Mouse (Mus musculus): ENCODE data around the gene Rtca. TPM values are rescaled to one million over a fixed set of nuclear protein-coding genes. Genes with fewer than 3 reads are reported as not detected.

The Rtca gene
- total RNA-seq, 1 experiment = 50.4 TPM

DNA sequence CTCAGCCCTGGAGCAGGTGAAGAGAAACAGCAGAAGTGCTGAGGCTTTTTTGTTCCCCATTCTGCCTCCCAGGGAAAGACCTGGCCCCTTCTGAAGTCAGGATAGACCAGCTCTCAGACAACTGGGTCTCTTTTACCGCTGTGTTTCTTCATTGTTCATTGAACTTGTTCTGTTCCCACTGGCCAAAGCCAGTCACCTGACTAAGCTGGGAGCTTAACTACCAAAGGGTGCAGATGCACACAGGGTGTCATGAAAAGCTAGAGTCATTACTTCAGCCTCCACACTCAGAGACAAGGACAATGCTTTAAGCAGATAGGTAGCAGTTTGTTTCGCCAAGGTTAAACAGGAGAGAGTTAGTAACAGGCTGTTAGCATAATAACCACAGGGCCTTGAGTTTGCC is 34.1 kb upstream of the Rtca start:
- DNase-seq (ENCODE audit: low read depth, low spot score) = no peak
- in situ Hi-C loops (cut with MboI; ENCODE audit: low sequenced_read_pairs in 2 of 2, unreplicated experiment in 2 of 2) = no loop called here
- TF ChIP-seq ZNF384 (IDR thresholded peaks at IDR 0.05; ENCODE audit: low read depth, low read length) (no peak), MAFK (IDR thresholded peaks at IDR 0.05; ENCODE audit: insufficient read depth, low read depth, low read length) (no peak), CHD2 (IDR thresholded peaks at IDR 0.05; ENCODE audit: low read depth, low read length) (no peak), HCFC1 (IDR thresholded peaks at IDR 0.05; ENCODE audit: borderline replicate concordance, insufficient read depth, low read length) (no peak), ZC3H11A (IDR thresholded peaks at IDR 0.05; ENCODE audit: borderline replicate concordance, low read depth, low read length) (no peak)
- no peak overlapping the region for H3K4me3 ChIP-seq (ENCODE audit: insufficient read depth in 1 of 2, low read depth in 1 of 2, low read length in 2 of 2, poor library complexity in 1 of 2, severe bottlenecking in 1 of 2)
- 0 out of 4 replicates have a peak, but pooled peaks cover 0 to 1% of the 10 kb centered on the region in 2 experiments for H3K4me1 ChIP-seq (ENCODE audit: control insufficient read depth in 2 of 2, insufficient read depth in 2 of 2, low read length in 2 of 2, poor library complexity in 1 of 2)
- H3K36me3 ChIP-seq (ENCODE audit: control insufficient read depth, insufficient read depth, low read length, poor library complexity, severe bottlenecking) = peaks cover 30% of the 10 kb centered on the region
- H3K9me3 ChIP-seq (ENCODE audit: control insufficient read depth, insufficient read depth, low read depth, low read length) = no peaks in the 10 kb centered on the region
- H3K27ac ChIP-seq (ENCODE audit: insufficient read depth, low read depth, low read length, poor library complexity, severe bottlenecking) = no peak overlapping the region
- no peak overlapping the region for H3K9ac ChIP-seq (ENCODE audit: insufficient read depth, low read depth, low read length, poor library complexity, severe bottlenecking)

DNA sequence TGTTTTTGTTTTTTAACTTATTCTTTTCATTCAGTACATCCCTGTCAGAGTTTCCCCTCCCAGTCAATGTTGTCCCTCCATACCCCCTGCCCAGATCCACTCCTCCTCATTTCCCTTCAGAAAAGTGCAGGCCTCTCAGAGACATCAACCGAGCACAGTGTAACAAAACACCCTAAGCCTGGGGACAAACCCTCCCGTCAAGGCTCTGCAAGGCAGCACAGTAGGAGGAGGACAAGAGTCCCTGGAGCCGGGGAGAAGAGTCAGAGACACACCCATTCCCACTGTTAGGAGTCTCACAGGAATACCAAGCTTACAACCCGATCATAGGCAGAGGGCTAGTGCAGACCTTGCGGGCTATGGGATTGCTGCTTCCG is 29.2 kb upstream of the Rtca start:
- Histone ChIP-seq H3K4me3 (ENCODE audit: insufficient read depth in 1 of 2, low read depth in 1 of 2, low read length in 2 of 2, poor library complexity in 1 of 2, severe bottlenecking in 1 of 2) (no peak overlapping the region), H3K36me3 (ENCODE audit: control insufficient read depth, insufficient read depth, low read length, poor library complexity, severe bottlenecking) (peaks cover 36% of the 10 kb centered on the region), H3K9ac (ENCODE audit: insufficient read depth, low read depth, low read length, poor library complexity, severe bottlenecking) (no peak overlapping the region), H3K4me1 (ENCODE audit: control insufficient read depth in 2 of 2, insufficient read depth in 2 of 2, low read length in 2 of 2, poor library complexity in 1 of 2) (0 out of 4 replicates have a peak, but pooled peaks cover 1 to 3% of the 10 kb centered on the region in 2 experiments), H3K9me3 (ENCODE audit: control insufficient read depth, insufficient read depth, low read depth, low read length) (no peaks in the 10 kb centered on the region), H3K27ac (ENCODE audit: insufficient read depth, low read depth, low read length, poor library complexity, severe bottlenecking) (no peak overlapping the region)
- no peak for DNase-seq (ENCODE audit: low read depth, low spot score)
- in situ Hi-C loops (cut with MboI; ENCODE audit: low sequenced_read_pairs in 2 of 2, unreplicated experiment in 2 of 2) = no loop called here
- TF ChIP-seq ZNF384 (IDR thresholded peaks at IDR 0.05; ENCODE audit: low read depth, low read length) (no peak), HCFC1 (IDR thresholded peaks at IDR 0.05; ENCODE audit: borderline replicate concordance, insufficient read depth, low read length) (no peak), CHD2 (IDR thresholded peaks at IDR 0.05; ENCODE audit: low read depth, low read length) (no peak), MAFK (IDR thresholded peaks at IDR 0.05; ENCODE audit: insufficient read depth, low read depth, low read length) (no peak), ZC3H11A (IDR thresholded peaks at IDR 0.05; ENCODE audit: borderline replicate concordance, low read depth, low read length) (no peak)

DNA sequence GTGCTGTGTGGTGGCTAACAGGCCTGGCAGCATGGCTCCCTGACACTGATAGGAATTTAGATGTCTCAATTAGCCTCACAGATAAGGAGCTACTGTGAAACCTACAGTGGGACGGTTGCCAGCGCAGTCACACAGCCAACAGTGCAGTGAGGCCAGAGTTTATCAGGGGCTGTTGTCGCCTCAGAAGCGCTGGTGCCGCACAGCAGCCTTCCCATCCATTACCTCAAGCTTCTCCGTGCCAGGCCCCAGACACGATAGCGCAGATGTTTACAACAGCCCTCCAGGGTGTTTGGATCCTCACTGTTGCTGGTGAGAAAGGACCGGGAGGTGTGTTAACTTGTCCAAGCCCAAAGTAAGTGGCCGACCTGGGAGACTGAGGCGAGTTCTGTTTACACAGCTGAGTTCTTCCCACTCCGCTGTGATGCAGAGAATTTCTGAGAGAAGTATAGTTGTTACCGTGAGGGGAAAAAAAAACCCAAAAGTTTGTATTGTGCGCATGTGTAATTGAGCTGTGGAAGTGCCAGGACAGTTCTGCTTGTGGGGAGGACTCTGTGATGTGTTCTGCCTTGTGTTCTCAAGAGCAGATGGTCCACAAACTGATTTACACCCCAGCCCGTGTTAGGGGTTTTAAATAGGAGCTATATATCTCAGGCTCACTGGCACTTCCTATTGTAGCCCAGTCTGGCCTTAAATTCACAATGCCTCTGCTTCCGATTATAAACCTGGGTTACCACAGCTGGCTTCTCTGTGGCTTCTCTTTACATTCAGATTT is 28.6 kb upstream of the Rtca start:
- H3K27ac ChIP-seq (ENCODE audit: insufficient read depth, low read depth, low read length, poor library complexity, severe bottlenecking) = no peak overlapping the region
- in situ Hi-C loops (cut with MboI; ENCODE audit: low sequenced_read_pairs in 2 of 2, unreplicated experiment in 2 of 2) = no loop called here
- TF ChIP-seq ZNF384 (IDR thresholded peaks at IDR 0.05; ENCODE audit: low read depth, low read length) (no peak), ZC3H11A (IDR thresholded peaks at IDR 0.05; ENCODE audit: borderline replicate concordance, low read depth, low read length) (no peak), CHD2 (IDR thresholded peaks at IDR 0.05; ENCODE audit: low read depth, low read length) (no peak), MAFK (IDR thresholded peaks at IDR 0.05; ENCODE audit: insufficient read depth, low read depth, low read length) (no peak), HCFC1 (IDR thresholded peaks at IDR 0.05; ENCODE audit: borderline replicate concordance, insufficient read depth, low read length) (no peak)
- H3K9ac ChIP-seq (ENCODE audit: insufficient read depth, low read depth, low read length, poor library complexity, severe bottlenecking) = no peak overlapping the region
- 0 out of 4 replicates have a peak, but pooled peaks cover 0 to 3% of the 10 kb centered on the region in 2 experiments for H3K4me1 ChIP-seq (ENCODE audit: control insufficient read depth in 2 of 2, insufficient read depth in 2 of 2, low read length in 2 of 2, poor library complexity in 1 of 2)
- no peak overlapping the region for H3K4me3 ChIP-seq (ENCODE audit: insufficient read depth in 1 of 2, low read depth in 1 of 2, low read length in 2 of 2, poor library complexity in 1 of 2, severe bottlenecking in 1 of 2)
- no peak for DNase-seq (ENCODE audit: low read depth, low spot score)
- H3K9me3 ChIP-seq (ENCODE audit: control insufficient read depth, insufficient read depth, low read depth, low read length) = no peaks in the 10 kb centered on the region
- peaks cover 36% of the 10 kb centered on the region for H3K36me3 ChIP-seq (ENCODE audit: control insufficient read depth, insufficient read depth, low read length, poor library complexity, severe bottlenecking)

DNA sequence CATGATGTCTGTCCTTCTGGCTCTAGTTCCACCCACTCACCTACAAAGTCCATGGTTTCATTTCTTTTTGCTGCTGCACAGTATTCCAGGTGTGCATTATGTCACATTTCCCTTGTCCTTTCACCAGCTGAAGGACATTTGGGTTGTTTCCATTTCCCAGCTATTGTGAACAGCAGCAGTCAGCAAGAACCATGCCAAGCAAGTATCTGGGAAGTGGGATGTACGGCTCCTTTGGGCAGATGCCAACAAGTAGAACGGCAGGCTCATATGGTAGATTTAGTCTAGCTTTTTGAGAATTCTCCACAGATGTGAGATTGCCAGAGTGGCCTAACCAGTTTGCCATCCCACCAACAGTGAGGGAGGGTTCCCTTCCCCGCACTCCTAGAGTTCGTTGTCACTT is 22.8 kb upstream of the Rtca start:
- in situ Hi-C loops (cut with MboI; ENCODE audit: low sequenced_read_pairs in 2 of 2, unreplicated experiment in 2 of 2) = no loop called here
- Histone ChIP-seq H3K4me3 (ENCODE audit: insufficient read depth in 1 of 2, low read depth in 1 of 2, low read length in 2 of 2, poor library complexity in 1 of 2, severe bottlenecking in 1 of 2) (no peak overlapping the region), H3K9me3 (ENCODE audit: control insufficient read depth, insufficient read depth, low read depth, low read length) (no peaks in the 10 kb centered on the region), H3K36me3 (ENCODE audit: control insufficient read depth, insufficient read depth, low read length, poor library complexity, severe bottlenecking) (peaks cover 15% of the 10 kb centered on the region), H3K9ac (ENCODE audit: insufficient read depth, low read depth, low read length, poor library complexity, severe bottlenecking) (no peak overlapping the region), H3K4me1 (ENCODE audit: control insufficient read depth in 2 of 2, insufficient read depth in 2 of 2, low read length in 2 of 2, poor library complexity in 1 of 2) (peaks cover 0 to 8% of the 10 kb centered on the region in 2 experiments; a peak in 1 of 4 replicates), H3K27ac (ENCODE audit: insufficient read depth, low read depth, low read length, poor library complexity, severe bottlenecking) (no peak overlapping the region)
- DNase-seq (ENCODE audit: low read depth, low spot score) = no peak
- no peak for TF ChIP-seq CHD2 (IDR thresholded peaks at IDR 0.05; ENCODE audit: low read depth, low read length)
- TF ChIP-seq ZNF384 (IDR thresholded peaks at IDR 0.05; ENCODE audit: low read depth, low read length) = no peak
